Mouse (Mus musculus): Measurements from ENCODE around the gene Tpcn2.

GRCm38 (mm10) chr7:145308866-145309265 is 25.1 kb upstream of the Tpcn2 start:
- TF ChIP-seq CTCF (IDR thresholded peaks at IDR 0.05): no peak
- no peak for TF ChIP-seq POLR2A (IDR thresholded peaks at IDR 0.05; ENCODE audit: insufficient read depth, low read depth, low read length)

Measured in heart, adult 2 months (tissue).